ENCODE assay signal across 9 mouse cellular contexts in genomic region chr10:40084332-40085093, GRCm38 (mm10). TPM values are rescaled to one million over a fixed set of nuclear protein-coding genes. Genes with fewer than 3 reads are reported as not detected.
DNase-seq lines count a peak whose midpoint lies in the region; ATAC-seq and TF ChIP-seq lines count a peak whose summit lies in the region.
"Had no signal": no experiment of that assay in that cellular context is flagged by ENCODE, and none has a peak within 500 bp of the region (broad histone marks: within the 10 kb centered on the region; RNA-seq: fewer than 3 reads in every experiment).

No protein-coding gene starts in this region.

- peaks cover 21% of the 10 kb centered on the region for H3K4me1 ChIP-seq in intestine, embryonic 14.5 days (replicated peaks; ENCODE audit: control insufficient read depth, insufficient read depth, low read length)
- H3K4me1 ChIP-seq in intestine, postnatal 0 days (replicated peaks; ENCODE audit: control insufficient read depth, insufficient read depth, low read length): no peaks in the 10 kb centered on the region

- H3K9me3 ChIP-seq in intestine, embryonic 14.5 days (ENCODE audit: control insufficient read depth, low read length): no peaks in the 10 kb centered on the region
- H3K9me3 ChIP-seq in intestine, postnatal 0 days (ENCODE audit: control insufficient read depth): no peaks in the 10 kb centered on the region
- H3K9me3 ChIP-seq: forebrain, embryonic 15.5 days had no signal

- H3K4me2 ChIP-seq in intestine, embryonic 14.5 days (ENCODE audit: low read length): no peak overlapping the region
- no peak overlapping the region for H3K4me2 ChIP-seq in intestine, postnatal 0 days (replicated peaks; ENCODE audit: low read depth)
- H3K4me2 ChIP-seq: forebrain, embryonic 15.5 days had no signal

- intact Hi-C loops in heart, postnatal 14 days (cut with DNase I): no loop called here

- no peak overlapping the region for H3K9ac ChIP-seq in intestine, embryonic 14.5 days (ENCODE audit: low read length)
- H3K9ac ChIP-seq in intestine, postnatal 0 days (ENCODE audit: low read depth, low read length): no peak overlapping the region
- H3K9ac ChIP-seq: forebrain, embryonic 15.5 days had no signal

- 78% methylated on average over 12 of the region's 12 CpGs for WGBS in intestine, embryonic 14.5 days
- 85% methylated on average over 12 of the region's 12 CpGs for WGBS in intestine, postnatal 0 days

- no peak overlapping the region for H3K4me3 ChIP-seq in intestine, embryonic 14.5 days (ENCODE audit: low read depth, low read length)
- H3K4me3 ChIP-seq in intestine, postnatal 0 days (ENCODE audit: low read depth, low read length): no peak overlapping the region
- H3K4me3 ChIP-seq: forebrain, embryonic 15.5 days had no signal

- no peaks in the 10 kb centered on the region for H3K27me3 ChIP-seq in intestine, embryonic 14.5 days (replicated peaks; ENCODE audit: control insufficient read depth, insufficient read depth, low read length)
- no peaks in the 10 kb centered on the region for H3K27me3 ChIP-seq in intestine, postnatal 0 days (replicated peaks; ENCODE audit: control insufficient read depth, insufficient read depth, low read length)
- H3K27me3 ChIP-seq: forebrain, embryonic 15.5 days had no signal

- no peak overlapping the region for H3K27ac ChIP-seq in intestine, embryonic 14.5 days (ENCODE audit: low read depth)
- no peak overlapping the region for H3K27ac ChIP-seq in intestine, postnatal 0 days (ENCODE audit: low read depth, low read length)
- H3K27ac ChIP-seq: forebrain, embryonic 15.5 days had no signal

- ATAC-seq in intestine, embryonic 14.5 days (replicated peaks; ENCODE audit: low FRiP score, low TSS enrichment, low read depth): 0 out of 2 replicates have a peak, but pooled peaks have one; percentile 55
- ATAC-seq in intestine, postnatal 0 days: no peak
- ATAC-seq: forebrain, embryonic 15.5 days had no signal

- H3K36me3 ChIP-seq in intestine, embryonic 14.5 days (ENCODE audit: control insufficient read depth, insufficient read depth, low read length): no peaks in the 10 kb centered on the region
- no peaks in the 10 kb centered on the region for H3K36me3 ChIP-seq in intestine, postnatal 0 days (ENCODE audit: control insufficient read depth, insufficient read depth)
- H3K36me3 ChIP-seq: forebrain, embryonic 15.5 days had no signal

- peak; percentile 58 for DNase-seq in adrenal gland, postnatal 10 days
- no peak for DNase-seq in adrenal gland, postnatal 4 days (ENCODE audit: low spot score in 2 of 2)
- DNase-seq in intestine, embryonic 14.5 days (ENCODE audit: low spot score): no peak
- peak; percentile 63 for DNase-seq in 3T3-L1 (ENCODE audit: low read depth, low spot score)
- DNase-seq in heart, postnatal 14 days: peak; percentile 47 to 59
- DNase-seq in testis, postnatal 10 days (ENCODE audit: low spot score): no peak
- no peak for DNase-seq in spleen, postnatal 4 days (ENCODE audit: low spot score in 2 of 2)

- TF ChIP-seq CTCF in intestine, postnatal 0 days (IDR thresholded peaks at IDR 0.05; ENCODE audit: low read depth): no peak

RNA-seq across cellular contexts. Expression of gene Slc16a10, which starts 57.5 kb away (rescaled TPM):
- 10 to 100 TPM; 17.0 to 18.4 TPM for total RNA-seq in adrenal gland, postnatal 10 days (2021)
- 10 to 100 TPM; 17.4 to 19.3 TPM for total RNA-seq in adrenal gland, postnatal 4 days (2021)
- polyA plus RNA-seq in intestine, embryonic 14.5 days (2014; fragmentation: Nextera tagmentation; extraction: Ambion mirVana): 26.2 and 26.6 TPM in 2 replicates
- polyA plus RNA-seq in intestine, postnatal 0 days (2015; fragmentation: Nextera tagmentation; extraction: Ambion mirVana): 57.5 and 59.5 TPM in 2 replicates
- 10 to 100 TPM; 22.4 to 24.9 TPM for total RNA-seq in heart, postnatal 14 days (2021)

RNA-seq across cellular contexts. Expression of gene Mfsd4b1, which starts 59.4 kb away (rescaled TPM):
- total RNA-seq in adrenal gland, postnatal 10 days (2021): 1 to 10 TPM; 6.4 to 7.4 TPM
- 1 to 10 TPM; 1.7 to 2.8 TPM for total RNA-seq in adrenal gland, postnatal 4 days (2021)
- polyA plus RNA-seq in intestine, embryonic 14.5 days (2014; fragmentation: Nextera tagmentation; extraction: Ambion mirVana): 0.13 and 0.14 TPM in 2 replicates
- polyA plus RNA-seq in intestine, postnatal 0 days (2015; fragmentation: Nextera tagmentation; extraction: Ambion mirVana): 8.4 TPM in 2 replicates
- total RNA-seq in heart, postnatal 14 days (2021): 1 to 10 TPM; 1.9 to 2.6 TPM

Comparison
In these comparisons a context has a peak if more than half of its experiments do, and no peak if none do; other contexts are left out.
1. DNase-seq: peak in adrenal gland, postnatal 10 days (single experiment), 3T3-L1 (single experiment) and heart, postnatal 14 days (2 of 2); none in adrenal gland, postnatal 4 days (0 of 2), intestine, embryonic 14.5 days (single experiment), testis, postnatal 10 days (single experiment) and spleen, postnatal 4 days (0 of 2).